Mouse (Mus musculus): Measurements from ENCODE around the gene Lsp1. TPM values are rescaled to one million over a fixed set of nuclear protein-coding genes. Genes with fewer than 3 reads are reported as not detected.

Lsp1 gene
- total and polyA plus RNA-seq, 2 experiments, result 1.4 to 6.0 TPM

DNA sequence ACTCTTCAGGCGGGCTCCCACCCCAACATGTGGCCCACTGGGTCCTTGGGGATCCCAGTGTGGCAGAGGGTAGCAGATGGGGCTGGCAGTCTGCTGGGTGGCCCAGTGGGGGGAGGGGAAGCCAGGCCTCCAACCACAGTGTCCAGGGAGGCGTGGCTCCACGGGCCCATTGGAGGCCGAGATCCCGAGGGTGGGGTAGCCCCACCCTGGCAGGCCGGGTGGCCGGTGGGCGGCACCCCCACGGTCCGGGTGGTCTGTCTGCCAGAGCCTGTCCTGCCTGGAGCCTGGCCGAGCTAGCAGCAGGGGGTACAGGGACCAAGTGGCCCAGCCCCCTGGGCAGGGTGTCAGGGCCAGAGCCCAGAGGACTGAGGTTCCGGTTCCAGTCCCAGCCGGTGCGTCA, 14.2 kb downstream of the Lsp1 start:
- Histone ChIP-seq H3K36me3 (ENCODE audit: control insufficient read depth, insufficient read depth, low read length) (no peaks in the 10 kb centered on the region), H3K27me3 (ENCODE audit: control insufficient read depth, insufficient read depth, low read length) (no peaks in the 10 kb centered on the region), H3K9ac (ENCODE audit: low read depth, low read length) (no peak overlapping the region), H3K4me1 (ENCODE audit: control insufficient read depth, insufficient read depth, low read length) (no peaks in the 10 kb centered on the region; the same call in 1 of the 2 replicates), H3K4me3 (ENCODE audit: insufficient read depth, low read depth, low read length) (no peak overlapping the region), H3K79me2 (ENCODE audit: control insufficient read depth, insufficient read depth, low read length) (no peaks in the 10 kb centered on the region), H3K27ac (replicated peaks; ENCODE audit: insufficient read depth, low read depth, low read length) (no peak overlapping the region)
- WGBS, result 85% methylated on average over 14 of the region's 14 CpGs
- TF ChIP-seq CTCF (IDR thresholded peaks at IDR 0.05; ENCODE audit: low read depth, low read length), result no peak
- TF ChIP-seq POLR2A (IDR thresholded peaks at IDR 0.05; ENCODE audit: extremely low read depth, insufficient read depth, low read length), result no peak
- DNase-seq (ENCODE audit: extremely low read depth, low read depth, low spot score), result no peak

DNA sequence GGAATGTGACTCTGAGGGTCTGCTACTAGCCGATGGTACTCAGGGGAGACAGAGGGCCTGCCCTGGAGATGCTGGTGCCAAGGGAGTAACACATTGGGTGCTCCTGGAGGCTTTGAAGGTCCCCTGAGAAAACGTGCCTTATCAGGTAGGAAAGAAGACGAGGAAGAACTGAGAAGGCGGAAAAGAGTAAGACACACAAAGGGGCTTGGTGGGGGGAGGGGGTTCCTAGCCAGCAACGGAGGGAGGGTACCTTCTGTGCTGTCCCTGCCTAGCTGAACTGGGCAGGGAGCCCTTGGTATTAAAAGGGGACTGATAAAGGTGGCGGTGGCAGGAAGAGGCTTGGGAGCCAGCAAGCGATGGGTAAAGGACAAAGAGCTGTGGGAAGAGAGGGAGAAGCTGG, 15.0 kb downstream of the Lsp1 start:
- H3K9ac ChIP-seq (ENCODE audit: low read depth, low read length), result no peak overlapping the region
- TF ChIP-seq CTCF (IDR thresholded peaks at IDR 0.05; ENCODE audit: low read depth, low read length) (no peak), POLR2A (IDR thresholded peaks at IDR 0.05; ENCODE audit: extremely low read depth, insufficient read depth, low read length) (no peak)
- no peaks in the 10 kb centered on the region; the same call in 1 of the 2 replicates for H3K4me1 ChIP-seq (ENCODE audit: control insufficient read depth, insufficient read depth, low read length)
- WGBS, result 71% methylated on average over 7 of the region's 7 CpGs
- H3K27me3 ChIP-seq (ENCODE audit: control insufficient read depth, insufficient read depth, low read length), result no peaks in the 10 kb centered on the region
- no peak for DNase-seq (ENCODE audit: extremely low read depth, low read depth, low spot score)
- H3K27ac ChIP-seq (replicated peaks; ENCODE audit: insufficient read depth, low read depth, low read length), result no peak overlapping the region
- H3K4me3 ChIP-seq (ENCODE audit: insufficient read depth, low read depth, low read length), result 0 out of 2 replicates have a peak overlapping the region, but pooled peaks have one; percentile 12
- no peaks in the 10 kb centered on the region for H3K36me3 ChIP-seq (ENCODE audit: control insufficient read depth, insufficient read depth, low read length)
- no peaks in the 10 kb centered on the region for H3K79me2 ChIP-seq (ENCODE audit: control insufficient read depth, insufficient read depth, low read length)

DNA sequence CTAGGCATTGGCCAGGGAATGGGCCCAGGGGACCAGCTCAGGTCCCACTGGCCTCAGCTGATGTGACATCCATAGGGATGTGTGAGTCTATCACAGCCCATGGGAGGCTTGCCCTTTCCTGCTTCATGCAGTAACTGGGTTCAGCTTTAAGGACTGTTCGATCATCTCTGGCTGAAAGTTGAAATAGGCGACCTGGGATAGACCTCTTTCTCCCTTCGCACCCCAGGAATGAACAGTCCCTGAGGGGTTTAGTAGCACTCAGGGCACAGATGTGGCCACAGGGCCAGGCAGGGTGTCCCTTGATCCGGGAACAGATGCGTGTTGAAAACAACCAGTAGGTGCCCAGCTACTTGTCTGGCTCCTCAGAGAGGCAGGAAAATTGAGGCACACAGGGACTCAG, 15.7 kb downstream of the Lsp1 start:
- H3K27me3 ChIP-seq (ENCODE audit: control insufficient read depth, insufficient read depth, low read length), result no peaks in the 10 kb centered on the region
- no peaks in the 10 kb centered on the region for H3K36me3 ChIP-seq (ENCODE audit: control insufficient read depth, insufficient read depth, low read length)
- H3K4me3 ChIP-seq (ENCODE audit: insufficient read depth, low read depth, low read length), result no peak overlapping the region
- no peaks in the 10 kb centered on the region for H3K79me2 ChIP-seq (ENCODE audit: control insufficient read depth, insufficient read depth, low read length)
- 76% methylated on average over 5 of the region's 5 CpGs for WGBS
- no peak overlapping the region for H3K9ac ChIP-seq (ENCODE audit: low read depth, low read length)
- TF ChIP-seq POLR2A (IDR thresholded peaks at IDR 0.05; ENCODE audit: extremely low read depth, insufficient read depth, low read length) (no peak), CTCF (IDR thresholded peaks at IDR 0.05; ENCODE audit: low read depth, low read length) (no peak)
- H3K4me1 ChIP-seq (ENCODE audit: control insufficient read depth, insufficient read depth, low read length), result no peaks in the 10 kb centered on the region; the same call in 1 of the 2 replicates
- no peak for DNase-seq (ENCODE audit: extremely low read depth, low read depth, low spot score)
- no peak overlapping the region for H3K27ac ChIP-seq (replicated peaks; ENCODE audit: insufficient read depth, low read depth, low read length)

DNA sequence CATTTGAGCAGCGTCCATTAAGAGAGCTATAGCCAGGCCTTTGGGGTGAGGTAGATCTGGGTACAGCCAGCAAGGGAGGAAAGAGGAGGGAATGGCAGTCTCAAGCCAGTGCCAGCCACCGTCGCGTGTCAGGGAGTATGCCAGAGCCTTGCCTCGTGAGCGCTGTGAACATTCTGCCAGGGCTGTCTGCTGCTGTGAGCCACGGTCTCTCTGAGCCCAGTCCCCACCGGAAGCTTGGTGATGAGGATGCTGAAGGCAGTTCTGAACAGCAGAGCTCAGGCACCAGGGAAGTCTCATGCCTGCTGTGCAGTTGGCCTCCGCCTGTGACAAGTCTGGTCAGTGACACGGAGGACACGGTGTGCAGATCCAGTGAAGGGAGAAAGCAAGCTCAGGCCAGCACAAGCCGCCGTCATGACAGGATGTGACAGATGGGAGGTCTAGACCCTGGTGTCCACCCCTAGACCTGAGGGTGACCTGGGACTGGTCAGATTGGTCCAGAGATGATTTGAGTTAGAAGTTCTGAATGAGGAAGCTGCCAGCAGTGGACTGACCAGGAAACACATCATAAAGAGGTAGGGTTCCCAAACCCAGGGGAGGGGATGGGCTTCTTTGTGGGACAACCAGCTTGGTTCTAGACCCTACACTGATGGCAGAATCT, 16.3 kb downstream of the Lsp1 start:
- no peaks in the 10 kb centered on the region for H3K79me2 ChIP-seq (ENCODE audit: control insufficient read depth, insufficient read depth, low read length)
- H3K27ac ChIP-seq (replicated peaks; ENCODE audit: insufficient read depth, low read depth, low read length), result no peak overlapping the region
- H3K9ac ChIP-seq (ENCODE audit: low read depth, low read length), result no peak overlapping the region
- 81% methylated on average over 13 of the region's 13 CpGs for WGBS
- H3K4me1 ChIP-seq (ENCODE audit: control insufficient read depth, insufficient read depth, low read length), result no peaks in the 10 kb centered on the region; the same call in 1 of the 2 replicates
- no peak for DNase-seq (ENCODE audit: extremely low read depth, low read depth, low spot score)
- no peaks in the 10 kb centered on the region for H3K36me3 ChIP-seq (ENCODE audit: control insufficient read depth, insufficient read depth, low read length)
- no peaks in the 10 kb centered on the region for H3K27me3 ChIP-seq (ENCODE audit: control insufficient read depth, insufficient read depth, low read length)
- TF ChIP-seq POLR2A (IDR thresholded peaks at IDR 0.05; ENCODE audit: extremely low read depth, insufficient read depth, low read length) (no peak), CTCF (IDR thresholded peaks at IDR 0.05; ENCODE audit: low read depth, low read length) (no peak)
- H3K4me3 ChIP-seq (ENCODE audit: insufficient read depth, low read depth, low read length), result no peak overlapping the region

DNA sequence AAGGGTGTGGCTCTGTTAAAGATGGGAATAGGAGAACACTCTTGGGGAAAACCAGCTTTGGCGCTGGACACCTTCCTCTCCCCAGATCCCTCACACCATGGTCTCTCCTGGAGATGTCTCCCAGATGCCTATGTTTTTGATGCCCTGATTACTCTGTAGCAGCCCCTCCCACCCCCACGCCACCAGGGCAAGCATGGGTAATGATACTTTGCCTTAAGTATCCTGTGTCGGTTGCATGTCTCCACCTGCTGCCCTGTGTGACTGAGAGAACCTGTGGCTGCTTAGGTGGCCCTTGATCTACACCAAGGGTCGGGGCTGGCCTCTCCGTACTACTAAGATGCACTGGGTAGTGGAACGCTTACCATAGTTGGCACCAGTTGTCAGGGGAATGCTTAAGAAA, 17.4 kb downstream of the Lsp1 start:
- Histone ChIP-seq H3K27me3 (ENCODE audit: control insufficient read depth, insufficient read depth, low read length) (no peaks in the 10 kb centered on the region), H3K4me1 (ENCODE audit: control insufficient read depth, insufficient read depth, low read length) (no peaks in the 10 kb centered on the region; the same call in 1 of the 2 replicates), H3K9ac (ENCODE audit: low read depth, low read length) (no peak overlapping the region), H3K79me2 (ENCODE audit: control insufficient read depth, insufficient read depth, low read length) (no peaks in the 10 kb centered on the region), H3K36me3 (ENCODE audit: control insufficient read depth, insufficient read depth, low read length) (no peaks in the 10 kb centered on the region), H3K4me3 (ENCODE audit: insufficient read depth, low read depth, low read length) (no peak overlapping the region), H3K27ac (replicated peaks; ENCODE audit: insufficient read depth, low read depth, low read length) (no peak overlapping the region)
- TF ChIP-seq POLR2A (IDR thresholded peaks at IDR 0.05; ENCODE audit: extremely low read depth, insufficient read depth, low read length) (no peak), CTCF (IDR thresholded peaks at IDR 0.05; ENCODE audit: low read depth, low read length) (no peak)
- WGBS, result 90% methylated on average over 6 of the region's 6 CpGs
- DNase-seq (ENCODE audit: extremely low read depth, low read depth, low spot score), result no peak

DNA sequence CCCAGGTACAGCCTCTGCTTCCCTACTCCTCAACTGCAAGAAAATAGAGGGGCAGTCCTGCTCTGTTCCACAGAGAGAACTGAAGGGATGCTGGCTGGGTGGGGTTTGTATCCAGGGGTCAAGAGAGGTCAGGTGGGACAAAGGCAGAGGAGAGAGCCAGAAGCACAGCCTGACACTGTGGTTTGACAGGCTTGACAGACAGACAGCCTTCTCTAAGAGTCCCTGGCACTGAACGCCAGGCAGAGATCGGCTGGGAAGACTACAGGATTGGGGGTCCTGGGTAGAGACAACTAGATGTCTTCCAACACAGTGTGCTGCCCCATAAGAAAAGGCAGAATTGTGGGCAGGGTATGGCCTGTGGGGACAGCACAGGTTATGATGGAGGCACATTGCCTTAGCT, 18.0 kb downstream of the Lsp1 start:
- Histone ChIP-seq H3K27me3 (ENCODE audit: control insufficient read depth, insufficient read depth, low read length) (no peaks in the 10 kb centered on the region), H3K4me3 (ENCODE audit: insufficient read depth, low read depth, low read length) (no peak overlapping the region), H3K27ac (replicated peaks; ENCODE audit: insufficient read depth, low read depth, low read length) (no peak overlapping the region), H3K9ac (ENCODE audit: low read depth, low read length) (no peak overlapping the region), H3K4me1 (ENCODE audit: control insufficient read depth, insufficient read depth, low read length) (no peaks in the 10 kb centered on the region; the same call in 1 of the 2 replicates), H3K36me3 (ENCODE audit: control insufficient read depth, insufficient read depth, low read length) (no peaks in the 10 kb centered on the region), H3K79me2 (ENCODE audit: control insufficient read depth, insufficient read depth, low read length) (no peaks in the 10 kb centered on the region)
- TF ChIP-seq CTCF (IDR thresholded peaks at IDR 0.05; ENCODE audit: low read depth, low read length), result no peak
- no peak for TF ChIP-seq POLR2A (IDR thresholded peaks at IDR 0.05; ENCODE audit: extremely low read depth, insufficient read depth, low read length)
- no peak for DNase-seq (ENCODE audit: extremely low read depth, low read depth, low spot score)
- WGBS, result 86% methylated on average over 2 of the region's 2 CpGs
